Mouse (Mus musculus): ENCODE data around the gene 0610012G03Rik.
A peak's percentile ranks its signal among the peaks of the same experiment; 100 is the strongest.

The 0610012G03Rik gene

DNA sequence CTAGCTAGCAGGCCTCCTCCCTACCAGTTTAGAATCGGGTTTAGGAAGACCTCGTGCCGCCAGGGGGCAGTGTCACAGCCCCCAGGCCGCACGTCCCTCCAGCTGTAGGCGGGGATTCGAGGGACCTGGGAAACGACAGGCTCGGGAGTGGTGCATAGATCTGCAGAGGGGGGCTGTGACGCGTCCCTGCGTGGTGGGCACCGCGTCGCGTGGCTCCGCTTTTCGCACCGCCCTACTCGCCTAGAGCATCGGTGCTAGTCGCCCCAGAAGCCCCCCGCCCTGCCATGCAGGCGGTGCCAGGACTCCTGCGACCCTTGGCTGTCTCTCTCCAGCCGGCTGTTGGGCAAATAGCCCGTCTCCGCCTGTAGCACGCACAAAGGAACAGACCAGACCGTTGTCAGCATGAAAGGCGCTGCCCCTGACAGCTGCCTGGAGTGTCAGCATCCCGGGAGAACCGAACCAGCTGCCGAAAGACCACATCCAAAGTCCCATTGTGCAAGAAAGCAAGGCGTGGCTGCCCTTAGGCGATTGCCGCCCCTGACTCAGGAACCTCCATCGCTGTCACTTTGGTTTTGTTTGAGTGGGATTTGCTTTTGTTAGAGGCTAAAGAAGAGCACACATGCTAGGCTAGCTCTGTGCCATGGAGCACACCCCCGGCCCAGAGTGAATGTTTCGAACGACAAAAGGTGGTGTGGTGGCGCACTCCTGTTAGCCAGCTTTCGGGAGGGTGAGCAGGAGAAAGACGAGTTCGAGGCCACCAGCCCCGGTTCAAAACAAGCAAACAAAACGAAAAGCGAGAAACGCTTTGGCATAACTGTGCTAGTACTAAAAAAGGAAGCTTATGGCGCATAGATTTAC is 15.2 kb downstream of the 0610012G03Rik start:
- DNase-seq (ENCODE audit: low read depth, low spot score): peak; percentile 90

DNA sequence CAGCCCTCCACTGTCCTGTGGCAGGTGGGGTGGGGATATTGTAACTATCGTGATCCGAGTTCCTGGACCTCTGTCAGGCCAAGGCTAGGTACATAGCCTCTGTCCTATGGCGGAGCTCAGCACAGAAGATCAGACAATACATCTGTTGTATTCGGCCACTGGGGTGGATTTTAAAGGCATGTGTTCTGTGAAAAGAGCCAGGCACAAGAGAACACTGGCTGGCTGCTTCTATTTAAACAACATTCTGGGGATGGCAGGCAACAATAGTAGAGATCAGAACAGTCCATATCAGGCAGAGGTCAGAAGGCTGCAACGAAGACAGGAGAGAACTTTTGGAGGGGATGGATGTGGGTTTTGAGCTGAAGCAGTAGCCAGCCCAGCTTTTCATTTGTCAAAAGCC is 16.0 kb downstream of the 0610012G03Rik start:
- DNase-seq (ENCODE audit: low read depth, low spot score): no peak

DNA sequence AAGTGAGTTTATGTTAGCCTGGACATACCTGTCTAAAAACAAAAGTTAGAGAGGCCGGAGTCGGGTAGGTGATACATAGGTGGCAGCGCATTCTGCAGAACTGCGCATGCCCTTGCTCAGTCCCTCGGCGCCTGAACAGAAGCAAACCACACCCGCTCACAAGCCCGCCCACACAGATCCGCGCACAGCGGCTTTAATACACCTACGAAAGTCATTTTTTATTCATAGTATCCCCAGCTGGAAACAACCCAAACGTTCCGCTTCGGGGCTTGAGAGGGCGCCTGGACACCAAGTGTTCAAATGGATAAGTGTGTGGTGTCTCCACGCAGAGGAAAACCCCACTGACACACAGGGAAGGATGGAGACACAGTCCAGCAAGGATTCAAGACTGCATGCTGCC is 17.0 kb downstream of the 0610012G03Rik start:
- peak; percentile 66 for DNase-seq (ENCODE audit: low read depth, low spot score)

DNA sequence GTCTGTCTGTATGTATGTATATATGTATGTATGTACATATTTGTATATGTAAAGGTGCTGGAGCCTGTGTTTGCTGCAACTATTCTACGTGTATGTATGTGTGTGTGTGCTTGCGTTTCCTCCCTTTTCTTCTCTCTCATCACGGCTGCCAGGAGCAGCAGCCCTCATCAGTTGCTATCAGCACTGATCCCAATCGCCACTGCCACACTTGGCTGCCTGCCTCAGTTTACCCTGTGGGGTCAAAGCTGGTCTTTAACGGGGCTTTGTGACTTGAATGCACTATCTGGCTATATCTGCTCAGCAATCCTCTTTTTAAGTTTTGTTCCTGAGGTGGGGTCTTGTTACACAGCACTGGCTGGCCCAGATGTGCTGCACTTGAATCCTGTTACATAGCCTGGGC is 20.9 kb downstream of the 0610012G03Rik start:
- DNase-seq (ENCODE audit: low read depth, low spot score): no peak

DNA sequence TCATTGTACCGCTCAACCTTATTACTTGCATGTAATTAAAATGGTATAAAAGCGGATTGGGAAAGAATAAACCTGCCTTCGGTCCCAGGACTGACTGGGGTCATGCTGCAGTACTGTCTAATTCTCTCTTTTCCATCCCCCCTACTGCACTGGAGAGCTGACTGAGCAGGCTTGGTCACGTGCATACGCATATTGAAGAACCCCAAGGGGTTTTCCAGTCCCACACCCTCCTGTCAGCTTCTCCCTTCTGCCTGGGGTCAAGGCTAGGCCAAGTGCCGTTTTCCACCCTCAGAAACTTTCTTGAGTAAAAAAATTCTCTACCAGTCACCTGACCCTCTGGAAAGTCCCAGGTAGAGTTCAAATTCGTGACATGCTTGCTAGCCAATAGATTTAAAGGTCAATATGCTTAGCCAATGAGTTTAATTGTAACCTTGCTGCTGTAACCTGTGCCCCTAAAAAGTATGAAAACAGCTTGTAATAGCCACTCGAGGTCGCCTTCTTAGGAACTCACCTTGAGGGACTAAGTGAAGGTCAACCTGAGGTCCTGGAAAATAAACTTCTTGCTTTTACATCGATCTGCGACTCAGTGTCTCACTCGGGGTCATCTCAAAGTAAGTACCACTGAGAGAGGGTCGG is 21.6 kb downstream of the 0610012G03Rik start:
- DNase-seq (ENCODE audit: low read depth, low spot score): peak; percentile 88

DNA sequence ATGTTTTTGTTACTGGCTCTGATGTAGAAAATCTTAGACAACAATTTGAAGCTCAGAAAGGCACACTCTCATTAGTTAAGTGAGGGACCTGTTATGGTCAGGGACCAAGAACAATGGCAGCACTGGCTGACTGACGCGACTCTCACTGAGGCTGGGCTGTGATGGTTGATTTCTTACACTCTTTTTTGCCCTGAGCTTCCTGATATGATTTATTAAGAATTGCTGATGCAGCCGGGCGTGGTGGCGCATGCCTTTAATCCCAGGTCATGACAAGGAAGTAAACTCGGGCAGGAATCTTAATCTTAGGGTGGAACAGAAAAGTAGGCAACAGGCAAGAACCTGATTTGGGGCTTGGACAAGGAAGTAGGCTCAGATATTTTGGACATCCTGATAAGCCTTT is 22.2 kb downstream of the 0610012G03Rik start:
- no peak for DNase-seq (ENCODE audit: low read depth, low spot score)

DNA sequence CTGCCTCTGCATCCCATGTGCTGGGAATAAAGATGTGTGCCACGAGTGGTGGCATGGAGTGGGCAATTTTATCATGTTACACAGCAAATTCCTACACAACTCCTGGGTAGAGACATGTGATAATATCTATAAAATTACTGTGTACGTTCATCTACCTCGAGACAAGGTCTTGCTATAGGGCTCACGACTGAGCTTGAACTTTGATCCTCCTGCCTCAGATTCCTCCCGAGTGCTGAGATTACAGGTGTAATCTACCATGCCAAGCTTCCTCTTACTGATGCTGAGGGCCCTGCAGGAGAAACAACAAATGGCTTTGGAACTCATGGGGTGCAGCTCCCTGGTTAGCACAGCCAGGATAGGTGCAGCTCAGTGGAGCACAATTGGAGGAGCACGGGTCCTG is 23.9 kb downstream of the 0610012G03Rik start:
- no peak for DNase-seq (ENCODE audit: low read depth, low spot score)

DNA sequence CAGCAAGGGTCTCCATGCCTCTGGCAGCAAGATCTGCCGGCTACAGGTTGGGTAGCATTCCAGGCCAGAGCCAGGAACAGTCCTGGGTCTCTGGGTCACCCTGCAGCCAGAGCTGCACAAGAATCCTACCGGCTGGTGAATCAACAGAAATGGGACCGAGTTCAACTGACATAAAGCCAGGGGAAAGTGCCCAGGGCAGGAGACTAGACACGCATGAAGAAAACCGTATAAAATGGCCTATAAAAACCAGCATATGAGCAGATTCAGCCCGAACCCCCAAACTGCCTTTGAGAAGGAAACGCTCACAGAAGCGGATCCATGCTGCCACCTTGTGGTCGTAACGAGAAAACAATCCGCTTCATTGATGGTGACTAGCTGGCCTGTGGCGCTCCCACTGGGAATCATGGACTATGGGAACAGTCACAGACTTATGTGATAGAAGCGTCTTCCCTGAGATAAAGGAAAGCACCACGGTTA is 30.0 kb downstream of the 0610012G03Rik start:
- DNase-seq (ENCODE audit: low read depth, low spot score): peak; percentile 78

DNA sequence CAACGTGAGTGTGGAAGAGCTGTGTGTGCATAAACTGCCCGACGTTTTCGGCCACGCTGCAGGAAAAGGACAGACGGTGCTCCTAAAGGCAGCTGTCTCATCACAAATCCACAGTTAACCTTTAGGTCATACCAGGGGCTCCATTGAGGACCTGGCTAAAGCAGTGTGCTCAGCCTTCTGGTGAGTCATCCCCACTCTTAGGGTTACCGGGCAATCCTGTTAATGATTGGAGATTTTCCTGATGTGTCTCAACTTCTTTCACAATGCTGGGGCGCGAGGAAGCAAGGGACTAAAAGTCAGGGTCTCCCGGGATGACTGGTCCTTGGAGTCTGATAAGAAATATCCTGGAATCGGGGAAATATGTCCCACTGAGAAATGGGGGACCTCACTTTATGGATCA is 30.5 kb downstream of the 0610012G03Rik start:
- DNase-seq (ENCODE audit: low read depth, low spot score): no peak

DNA sequence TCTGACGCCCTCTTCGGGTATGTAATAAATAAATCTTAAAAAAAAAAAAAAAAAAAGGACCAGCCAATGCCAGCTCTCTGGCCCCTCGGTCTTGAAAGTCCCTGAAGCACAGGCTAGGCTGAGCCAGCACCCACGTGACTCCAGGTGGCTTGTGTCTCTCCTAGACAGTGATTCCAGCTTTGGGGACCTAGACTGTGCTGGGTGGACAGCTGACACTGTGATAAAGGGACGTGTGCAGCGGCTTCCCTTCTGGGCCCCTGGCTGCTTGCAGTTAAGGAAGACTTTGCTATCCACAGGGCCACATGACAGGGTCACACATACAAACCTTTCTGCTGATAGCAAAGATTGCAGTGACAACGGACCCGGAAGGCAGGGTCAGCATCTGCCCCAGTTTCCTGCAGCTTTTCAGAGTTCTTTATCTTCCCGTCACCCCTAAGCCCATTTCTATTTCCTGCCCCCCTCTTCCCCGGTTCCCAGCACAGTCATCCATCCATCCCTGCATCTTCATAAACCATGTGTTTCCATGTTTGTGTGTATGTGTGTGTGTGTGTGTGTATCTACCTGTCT is 37.9 kb downstream of the 0610012G03Rik start:
- DNase-seq (ENCODE audit: low read depth, low spot score): no peak

DNA sequence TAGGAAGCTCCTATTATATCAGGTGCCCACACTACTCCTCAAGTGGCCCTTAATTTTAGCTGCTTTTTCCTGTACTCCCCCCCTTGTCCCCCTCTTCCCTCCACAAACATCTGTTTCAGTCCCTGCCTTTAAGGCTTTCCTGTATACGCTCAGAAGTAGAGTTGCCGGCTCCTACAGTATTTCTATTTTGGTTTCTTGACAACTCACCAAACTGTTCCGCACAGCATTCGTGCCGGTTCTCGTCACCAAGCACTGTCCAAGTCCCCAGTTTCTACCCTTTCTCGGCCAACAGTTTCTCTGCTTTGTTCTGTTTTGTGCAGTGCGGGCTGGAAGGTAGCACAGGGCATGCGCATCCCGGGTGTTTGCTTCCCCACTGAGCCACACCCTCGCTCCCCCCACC is 39.3 kb downstream of the 0610012G03Rik start:
- DNase-seq (ENCODE audit: low read depth, low spot score): no peak

DNA sequence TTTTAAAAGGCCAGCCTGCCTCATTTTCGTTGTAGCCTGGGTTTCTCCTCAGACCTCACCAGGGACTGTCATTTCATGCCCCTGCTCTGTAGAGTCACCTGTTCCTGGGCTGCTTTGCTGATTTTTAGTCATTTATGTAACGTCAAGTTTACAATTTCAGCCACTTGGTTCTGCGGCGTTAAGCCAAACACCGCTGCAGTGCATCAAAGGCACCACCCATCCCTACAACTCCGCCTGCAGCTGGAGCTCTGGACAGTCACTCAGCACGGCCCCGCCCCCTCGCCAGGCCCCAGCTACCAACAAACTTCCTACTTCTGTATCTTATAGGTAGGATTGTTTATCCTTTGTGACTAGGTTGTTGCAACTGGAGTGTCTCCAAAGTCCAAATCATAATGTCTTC is 41.4 kb downstream of the 0610012G03Rik start:
- no peak for DNase-seq (ENCODE audit: low read depth, low spot score)

DNA sequence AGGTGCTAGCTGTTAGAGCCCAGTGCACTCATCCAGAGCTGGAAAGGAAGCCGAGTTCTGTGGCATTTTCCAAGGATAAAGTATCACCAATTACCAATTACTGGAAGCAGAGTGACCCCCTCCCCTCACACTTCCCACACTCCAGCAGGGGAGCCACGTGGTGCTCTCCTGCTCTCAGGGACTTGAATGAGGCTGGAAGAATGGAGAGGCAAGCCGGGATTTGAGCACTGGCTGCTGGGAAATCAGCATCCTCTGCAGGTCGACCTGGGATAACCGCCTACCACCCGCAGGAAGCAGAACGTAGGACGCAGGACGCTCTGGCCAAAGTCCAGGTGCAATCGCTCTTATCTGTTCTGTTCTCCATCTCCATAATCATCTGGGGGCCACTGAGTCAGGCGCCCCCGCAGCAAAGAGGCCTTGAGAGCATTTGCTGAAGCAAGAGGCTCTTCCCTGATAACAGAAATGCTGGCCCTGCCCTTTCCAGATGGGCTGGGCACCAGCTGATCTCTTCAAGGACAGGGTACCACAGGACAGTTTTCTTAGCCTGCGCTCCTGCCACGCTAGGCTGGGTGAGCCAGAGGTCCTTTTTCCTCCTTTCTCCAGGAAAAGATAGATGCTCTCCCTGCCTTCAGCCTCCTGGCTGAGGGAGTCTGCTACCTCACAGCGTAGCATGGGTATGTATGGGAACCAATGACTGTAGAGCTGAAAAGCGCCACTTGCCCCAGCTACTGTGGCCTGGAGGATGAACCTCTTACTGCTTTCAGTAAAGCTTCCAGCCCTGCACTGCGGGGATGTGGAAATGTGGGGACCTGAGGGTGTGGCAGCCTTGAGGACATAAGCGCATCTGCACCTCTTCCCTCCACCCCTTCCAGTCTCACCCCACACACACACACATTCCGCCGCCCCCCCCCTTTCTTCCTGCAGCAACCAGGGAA is 42.1 kb downstream of the 0610012G03Rik start:
- DNase-seq (ENCODE audit: low read depth, low spot score): no peak

DNA sequence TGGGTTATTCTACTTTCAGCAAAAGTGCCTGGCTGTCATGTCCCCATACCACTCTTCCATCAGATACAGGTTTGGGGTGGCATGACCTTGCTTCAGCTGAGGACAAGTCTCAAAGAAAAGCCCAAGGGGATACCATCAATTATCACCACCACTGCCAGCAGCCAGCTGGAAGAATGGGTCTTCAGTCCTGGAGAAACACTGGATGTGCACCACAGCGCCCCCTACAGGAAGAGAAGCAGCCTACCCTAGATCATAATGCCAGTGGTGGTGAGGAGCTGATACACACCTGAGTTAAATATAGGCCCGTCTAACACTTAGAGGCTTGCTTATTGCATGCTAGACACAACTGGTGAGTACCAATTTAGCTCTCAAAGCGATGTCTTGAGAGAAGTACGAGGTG is 43.0 kb downstream of the 0610012G03Rik start:
- DNase-seq (ENCODE audit: low read depth, low spot score): peak; percentile 60

DNA sequence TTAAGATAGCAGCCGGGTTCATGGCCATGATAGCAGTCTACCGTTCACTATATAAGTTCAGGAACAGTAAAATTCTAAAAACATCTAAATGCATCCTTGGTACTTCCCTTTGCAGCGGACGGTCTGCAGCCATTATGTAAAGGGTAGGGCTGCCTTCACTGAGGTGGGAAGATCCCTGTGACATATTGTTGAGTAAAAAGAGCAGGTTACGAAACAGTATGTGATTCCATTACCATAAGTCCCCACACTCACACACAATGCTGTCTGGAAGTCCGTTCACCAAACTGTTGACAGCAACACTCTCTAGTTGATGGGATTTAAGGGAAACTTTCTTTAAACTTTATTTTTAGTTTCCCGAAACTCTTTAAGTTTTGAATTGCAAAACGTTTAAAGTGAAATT is 45.1 kb downstream of the 0610012G03Rik start:
- no peak for DNase-seq (ENCODE audit: low read depth, low spot score)

DNA sequence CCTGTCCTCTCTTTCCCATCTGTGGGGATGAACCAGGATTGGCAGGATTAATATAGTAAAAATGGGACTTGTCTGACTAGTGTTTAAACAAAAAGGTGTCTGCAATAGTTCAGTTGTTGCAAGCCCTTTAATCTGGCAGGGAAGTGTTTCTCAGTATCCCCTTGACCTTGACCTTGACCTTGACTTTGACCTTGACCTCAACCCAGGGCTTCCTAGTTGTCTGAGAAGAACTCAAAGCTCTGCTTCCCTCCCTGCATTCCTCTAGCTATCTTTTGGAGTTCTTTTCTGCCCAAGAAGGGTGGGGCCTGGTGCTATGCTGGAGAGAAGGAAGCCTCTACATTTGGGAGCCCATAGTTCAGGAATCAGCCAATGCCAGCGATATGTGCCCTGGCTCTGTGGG is 46.4 kb downstream of the 0610012G03Rik start:
- peak; percentile 89 for DNase-seq (ENCODE audit: low read depth, low spot score)

DNA sequence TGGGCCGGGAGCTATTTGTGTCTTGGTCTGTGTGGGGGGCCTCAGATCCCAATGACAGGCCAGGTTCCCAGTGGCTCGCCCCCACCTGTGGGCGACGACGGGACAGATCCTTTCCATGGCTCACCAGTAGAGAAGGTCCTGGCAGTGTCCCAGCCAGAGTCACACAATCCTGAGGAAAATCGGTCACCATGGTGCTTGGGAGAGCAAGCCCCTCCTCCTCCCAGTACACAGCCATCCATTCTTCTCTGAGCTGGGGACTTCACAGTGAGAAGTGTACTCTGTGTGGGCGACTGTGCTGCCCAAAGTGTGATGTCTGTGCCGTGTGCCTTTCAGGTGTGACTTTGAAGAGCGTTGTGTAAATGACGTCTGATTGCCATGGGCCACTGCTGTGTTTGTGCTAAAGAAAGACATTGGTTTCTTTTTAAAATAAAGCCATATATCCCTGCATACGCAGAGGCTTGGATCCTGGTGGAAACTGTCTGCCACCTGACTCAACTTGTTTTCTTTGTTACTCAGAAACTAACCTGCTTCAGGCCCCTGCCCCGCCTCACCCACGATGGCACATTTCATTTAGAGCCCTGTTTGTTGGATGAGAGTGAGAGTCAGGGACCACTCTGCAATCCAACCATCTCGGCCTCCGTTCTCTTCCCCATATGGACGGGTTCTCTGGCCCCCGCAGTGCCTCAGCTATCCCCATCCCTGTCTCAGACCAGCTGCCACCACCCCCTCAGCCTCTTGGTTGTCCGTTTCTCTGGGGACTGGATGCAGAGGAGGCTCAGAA is 49.6 kb downstream of the 0610012G03Rik start:
- no peak for DNase-seq (ENCODE audit: low read depth, low spot score)
